In the genomic region with DNA sequence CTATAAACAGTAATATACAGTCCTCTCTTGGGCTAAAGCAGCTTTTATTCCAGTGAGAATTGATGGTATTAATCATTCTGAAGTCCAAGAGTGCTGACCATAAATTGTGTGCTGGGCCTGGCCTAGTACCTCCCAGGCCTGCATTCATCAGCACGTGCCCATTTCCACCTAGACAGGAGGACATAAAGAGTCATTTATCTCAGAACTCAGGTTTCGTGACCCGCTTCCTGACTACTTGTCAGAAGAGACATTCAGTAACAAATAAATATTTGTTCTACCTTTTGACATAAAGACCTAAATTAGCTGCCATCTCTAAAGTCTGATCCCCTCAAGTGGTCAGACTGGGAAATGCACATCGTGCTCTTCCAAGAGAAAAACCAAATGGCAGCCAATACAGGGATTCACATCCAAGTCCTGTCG, we compare ENCODE assay signal across 7 mouse cellular contexts.
DNase-seq lines count a peak whose midpoint lies in the region; ATAC-seq and TF ChIP-seq lines count a peak whose summit lies in the region.

No protein-coding gene starts in this region.

- no peaks in the 10 kb centered on the region for H3K4me1 ChIP-seq in lung, embryonic 14.5 days (ENCODE audit: insufficient read depth)
- H3K4me1 ChIP-seq in hindbrain, embryonic 14.5 days (replicated peaks; ENCODE audit: control insufficient read depth, insufficient read depth, low read length), result no peaks in the 10 kb centered on the region
- no peaks in the 10 kb centered on the region for H3K4me1 ChIP-seq in neural tube, embryonic 15.5 days

- peak; percentile 66 for TF ChIP-seq CTCF in lung, embryonic 14.5 days (IDR thresholded peaks at IDR 0.05; ENCODE audit: low read depth)

- peak; percentile 91 for ATAC-seq in lung, embryonic 14.5 days (ENCODE audit: insufficient read depth)
- no peak for ATAC-seq in hindbrain, embryonic 14.5 days (ENCODE audit: low FRiP score)
- ATAC-seq in neural tube, embryonic 15.5 days (ENCODE audit: low FRiP score), result peak; percentile 63; the same call in 1 of the 2 replicates
- no peak for ATAC-seq in erythroblast, adult 5-6 weeks (replicated peaks; ENCODE audit: low FRiP score, poor library complexity, severe bottlenecking)

- 16% methylated on average over 5 of the region's 5 CpGs for WGBS in lung, embryonic 14.5 days
- WGBS in hindbrain, embryonic 14.5 days, result 31% methylated on average over 5 of the region's 5 CpGs
- 12% methylated on average over 5 of the region's 5 CpGs for WGBS in neural tube, embryonic 15.5 days

- H3K9me3 ChIP-seq in lung, embryonic 14.5 days (ENCODE audit: low read depth, low read length), result no peaks in the 10 kb centered on the region
- no peaks in the 10 kb centered on the region for H3K9me3 ChIP-seq in hindbrain, embryonic 14.5 days (ENCODE audit: control insufficient read depth, low read length)
- H3K9me3 ChIP-seq in neural tube, embryonic 15.5 days (replicated peaks), result no peaks in the 10 kb centered on the region

- H3K36me3 ChIP-seq in lung, embryonic 14.5 days (ENCODE audit: insufficient read depth), result no peaks in the 10 kb centered on the region
- no peaks in the 10 kb centered on the region for H3K36me3 ChIP-seq in hindbrain, embryonic 14.5 days (replicated peaks; ENCODE audit: control insufficient read depth, insufficient read depth)
- no peaks in the 10 kb centered on the region for H3K36me3 ChIP-seq in neural tube, embryonic 15.5 days

- H3K4me3 ChIP-seq in lung, embryonic 14.5 days (ENCODE audit: low read depth, low read length), result no peak overlapping the region
- no peak overlapping the region for H3K4me3 ChIP-seq in hindbrain, embryonic 14.5 days (replicated peaks; ENCODE audit: low read length)
- no peak overlapping the region for H3K4me3 ChIP-seq in neural tube, embryonic 15.5 days (replicated peaks)

- H3K27ac ChIP-seq in lung, embryonic 14.5 days (ENCODE audit: low read depth), result no peak overlapping the region
- H3K27ac ChIP-seq in hindbrain, embryonic 14.5 days, result no peak overlapping the region
- no peak overlapping the region for H3K27ac ChIP-seq in neural tube, embryonic 15.5 days (replicated peaks)

- intact Hi-C loops in left cerebral cortex, postnatal 36 days (cut with DNase I), result no loop called here

- H3K9ac ChIP-seq in lung, embryonic 14.5 days, result no peak overlapping the region
- H3K9ac ChIP-seq in hindbrain, embryonic 14.5 days, result no peak overlapping the region
- H3K9ac ChIP-seq in neural tube, embryonic 15.5 days (replicated peaks), result no peak overlapping the region

- DNase-seq in lung, embryonic 14.5 days, result peak; percentile 82
- no peak for DNase-seq in lung, postnatal 14 days
- peak; percentile 80 for DNase-seq in adipocyte (ENCODE audit: low spot score)
- DNase-seq in hindbrain, embryonic 14.5 days (ENCODE audit: low spot score), result peak; percentile 52
- DNase-seq in left cerebral cortex, postnatal 36 days (ENCODE audit: low spot score in 2 of 2), result no peak

- no peaks in the 10 kb centered on the region for H3K27me3 ChIP-seq in lung, embryonic 14.5 days (ENCODE audit: insufficient read depth, low read length)
- H3K27me3 ChIP-seq in hindbrain, embryonic 14.5 days (ENCODE audit: control insufficient read depth, insufficient read depth, low read length), result no peaks in the 10 kb centered on the region
- H3K27me3 ChIP-seq in neural tube, embryonic 15.5 days (replicated peaks), result 0 out of 2 replicates have a peak, but pooled peaks cover 9% of the 10 kb centered on the region

- H3K4me2 ChIP-seq in lung, embryonic 14.5 days, result no peak overlapping the region
- no peak overlapping the region for H3K4me2 ChIP-seq in hindbrain, embryonic 14.5 days (replicated peaks)
- H3K4me2 ChIP-seq in neural tube, embryonic 15.5 days, result no peak overlapping the region

Comparison
In these comparisons a context has a peak if more than half of its experiments do, and no peak if none do; other contexts are left out.
1. DNase-seq: peak in lung, embryonic 14.5 days (single experiment), adipocyte (single experiment) and hindbrain, embryonic 14.5 days (single experiment); none in lung, postnatal 14 days (single experiment) and left cerebral cortex, postnatal 36 days (0 of 2).
2. ATAC-seq: peak in lung, embryonic 14.5 days (single experiment) and neural tube, embryonic 15.5 days (single experiment); none in hindbrain, embryonic 14.5 days (single experiment) and erythroblast, adult 5-6 weeks (single experiment).